ENCODE assay signal across 19 mouse cellular contexts in genomic region chr16:55890346-55891136, GRCm38 (mm10). TPM values are rescaled to one million over a fixed set of nuclear protein-coding genes. Genes with fewer than 3 reads are reported as not detected.
DNase-seq lines count a peak whose midpoint lies in the region; ATAC-seq and TF ChIP-seq lines count a peak whose summit lies in the region.
"Had no signal": no experiment of that assay in that cellular context is flagged by ENCODE, and none has a peak within 500 bp of the region (broad histone marks: within the 10 kb centered on the region; RNA-seq: fewer than 3 reads in every experiment).

No protein-coding gene starts in this region.

- no peak overlapping the region for H3K9ac ChIP-seq in liver, embryonic 15.5 days
- no peak overlapping the region for H3K9ac ChIP-seq in hindbrain, embryonic 12.5 days
- H3K9ac ChIP-seq: midbrain, embryonic 12.5 days; neural tube, embryonic 12.5 days had no signal

- 67% methylated on average over 19 of the region's 19 CpGs for WGBS in bone marrow, adult 2 months
- 55% methylated on average over 19 of the region's 19 CpGs for WGBS in liver, embryonic 15.5 days (ENCODE audit: insufficient replicate concordance)
- 93% methylated on average over 19 of the region's 19 CpGs for WGBS in hindbrain, embryonic 12.5 days

- H3K27me3 ChIP-seq in liver, embryonic 15.5 days = no peaks in the 10 kb centered on the region
- no peaks in the 10 kb centered on the region for H3K27me3 ChIP-seq in hindbrain, embryonic 12.5 days
- H3K27me3 ChIP-seq: midbrain, embryonic 12.5 days; neural tube, embryonic 12.5 days had no signal

- H3K27ac ChIP-seq in bone marrow, adult 2 months (ENCODE audit: control insufficient read depth, insufficient read depth, low read depth, low read length, poor library complexity) = peak overlapping the region; percentile 3; the same call in 1 of the 2 replicates
- 0 out of 2 replicates have a peak overlapping the region, but pooled peaks have one; percentile 14 for H3K27ac ChIP-seq in liver, embryonic 15.5 days (replicated peaks)
- H3K27ac ChIP-seq in hindbrain, embryonic 12.5 days = no peak overlapping the region
- H3K27ac ChIP-seq: embryonic facial prominence, embryonic 10.5 days; hindbrain, embryonic 10.5 days; midbrain, embryonic 12.5 days; neural tube, embryonic 12.5 days had no signal

- peaks cover 6% of the 10 kb centered on the region; the same call in 1 of the 2 replicates for H3K4me1 ChIP-seq in bone marrow, adult 2 months (ENCODE audit: control insufficient read depth, insufficient read depth, low read length)
- H3K4me1 ChIP-seq in liver, embryonic 15.5 days (replicated peaks) = peaks cover 42% of the 10 kb centered on the region
- peaks cover 9% of the 10 kb centered on the region for H3K4me1 ChIP-seq in hindbrain, embryonic 12.5 days

- H3K4me2 ChIP-seq in liver, embryonic 15.5 days = peak overlapping the region; percentile 7; the same call in 1 of the 2 replicates
- H3K4me2 ChIP-seq in hindbrain, embryonic 12.5 days (replicated peaks) = no peak overlapping the region
- H3K4me2 ChIP-seq: midbrain, embryonic 12.5 days; neural tube, embryonic 12.5 days had no signal

- TF ChIP-seq CTCF in bone marrow, adult 2 months (IDR thresholded peaks at IDR 0.05; ENCODE audit: control insufficient read depth, insufficient read depth, low read length) = no peak; the same call in 1 of the 2 replicates

- DNase-seq in kidney, postnatal 14 days = peak; percentile 8
- no peak for DNase-seq in kidney, adult 8-10 months
- DNase-seq in CD4-positive helper T cell, adult 2 months (ENCODE audit: low read depth, low spot score) = peak; percentile 51
- DNase-seq in lung, postnatal 14 days = no peak
- DNase-seq: adrenal gland, postnatal 36 days; cerebellum, adult 11 months; cerebellum, adult 9-11 months; gastrocnemius, postnatal 36 days; kidney, postnatal 10 days; right cerebral cortex, postnatal 25 days had no signal

- H3K9me3 ChIP-seq in liver, embryonic 15.5 days (replicated peaks) = no peaks in the 10 kb centered on the region
- no peaks in the 10 kb centered on the region for H3K9me3 ChIP-seq in hindbrain, embryonic 12.5 days (replicated peaks)
- H3K9me3 ChIP-seq: embryonic facial prominence, embryonic 10.5 days; hindbrain, embryonic 10.5 days; midbrain, embryonic 12.5 days; neural tube, embryonic 12.5 days had no signal

- no peak overlapping the region for H3K4me3 ChIP-seq in bone marrow, adult 2 months (replicated peaks; ENCODE audit: control insufficient read depth, low read depth, low read length)
- no peak overlapping the region for H3K4me3 ChIP-seq in liver, embryonic 15.5 days (replicated peaks)
- H3K4me3 ChIP-seq in hindbrain, embryonic 12.5 days = no peak overlapping the region
- H3K4me3 ChIP-seq: embryonic facial prominence, embryonic 10.5 days; hindbrain, embryonic 10.5 days; midbrain, embryonic 12.5 days; neural tube, embryonic 12.5 days had no signal

- no peak for ATAC-seq in liver, embryonic 15.5 days (ENCODE audit: insufficient read depth)
- no peak for ATAC-seq in monocyte, adult 5-6 weeks (replicated peaks; ENCODE audit: insufficient number of reproducible peaks, low FRiP score, low TSS enrichment, poor library complexity, severe bottlenecking)
- ATAC-seq in hindbrain, embryonic 12.5 days (ENCODE audit: low FRiP score) = no peak
- ATAC-seq: lung, postnatal 0 days had no signal

- TF ChIP-seq POLR2A in bone marrow, adult 2 months (IDR thresholded peaks at IDR 0.05; ENCODE audit: borderline replicate concordance, control insufficient read depth, low read depth, low read length) = no peak

- peaks cover 6% of the 10 kb centered on the region; the same call in 1 of the 2 replicates for H3K36me3 ChIP-seq in liver, embryonic 15.5 days (replicated peaks)
- peaks cover 22% of the 10 kb centered on the region for H3K36me3 ChIP-seq in hindbrain, embryonic 12.5 days
- H3K36me3 ChIP-seq: neural tube, embryonic 12.5 days had no signal

RNA-seq across cellular contexts. Expression of gene Nxpe3, which starts 4.5 kb away (rescaled TPM):
- polyA plus RNA-seq in bone marrow, adult 2 months (2011; ENCODE audit: insufficient read depth, insufficient read length, low replicate concordance, missing spikeins) = 2.1 and 3.2 TPM in 2 replicates
- polyA plus RNA-seq in liver, embryonic 15.5 days (2015; fragmentation: Nextera tagmentation; extraction: Ambion mirVana) = 0.43 and 0.44 TPM in 2 replicates
- total RNA-seq in monocyte, adult 5-6 weeks (2017) = 1.8 to 3.4 TPM (median 2.6 TPM) in 3 replicates
- polyA plus RNA-seq in hindbrain, embryonic 12.5 days (2016; fragmentation: Nextera tagmentation; extraction: Ambion mirVana) = 0.77 and 1.1 TPM in 2 replicates

RNA-seq across cellular contexts. Expression of gene Cep97, which starts 44.1 kb away (rescaled TPM):
- polyA plus RNA-seq in bone marrow, adult 2 months (2011; ENCODE audit: insufficient read depth, insufficient read length, low replicate concordance, missing spikeins) = 6.4 and 6.6 TPM in 2 replicates
- polyA plus RNA-seq in liver, embryonic 15.5 days (2015; fragmentation: Nextera tagmentation; extraction: Ambion mirVana) = 3.5 and 3.9 TPM in 2 replicates
- 2.2 to 16.1 TPM (median 6.4 TPM) in 3 replicates for total RNA-seq in monocyte, adult 5-6 weeks (2017)
- 16.5 and 19.5 TPM in 2 replicates for polyA plus RNA-seq in hindbrain, embryonic 12.5 days (2016; fragmentation: Nextera tagmentation; extraction: Ambion mirVana)

RNA-seq across cellular contexts. Expression of gene Nfkbiz, which starts 51.8 kb away (rescaled TPM):
- 3.9 and 8.6 TPM in 2 replicates for polyA plus RNA-seq in bone marrow, adult 2 months (2011; ENCODE audit: insufficient read depth, insufficient read length, low replicate concordance, missing spikeins)
- polyA plus RNA-seq in liver, embryonic 15.5 days (2015; fragmentation: Nextera tagmentation; extraction: Ambion mirVana) = 1.8 and 2.1 TPM in 2 replicates
- total RNA-seq in monocyte, adult 5-6 weeks (2017) = 280 to 361 TPM (median 306 TPM) in 3 replicates
- polyA plus RNA-seq in hindbrain, embryonic 12.5 days (2016; fragmentation: Nextera tagmentation; extraction: Ambion mirVana) = 1.4 and 1.8 TPM in 2 replicates

Comparison
In these comparisons a context has a peak if more than half of its experiments do, and no peak if none do; other contexts are left out.
1. DNase-seq: peak in kidney, postnatal 14 days (single experiment) and CD4-positive helper T cell, adult 2 months (single experiment); none in kidney, adult 8-10 months (0 of 2) and lung, postnatal 14 days (single experiment).